Mouse (Mus musculus) thymus, postnatal 0 days (tissue): Measurements from ENCODE around the gene Lamp5. TPM values are rescaled to one million over a fixed set of nuclear protein-coding genes. Genes with fewer than 3 reads are reported as not detected.

Experiments used
- DNase-seq: peaks from one replicate; pipeline ENCODE4 v3.0.0-alpha.2; 2015; ENCODE audit warnings: low spot score
- polyA plus RNA-seq: library from polyadenylated mRNA; unstranded; fragments of >200 nt; fragmentation: Nextera tagmentation; extraction: Ambion mirVana; gene quantifications from 2 replicates; pipeline ENCODE4 v1.2.1, GENCODE M21; 2015

Gene Lamp5
- polyA plus RNA-seq = not detected in 2 replicates

DNA sequence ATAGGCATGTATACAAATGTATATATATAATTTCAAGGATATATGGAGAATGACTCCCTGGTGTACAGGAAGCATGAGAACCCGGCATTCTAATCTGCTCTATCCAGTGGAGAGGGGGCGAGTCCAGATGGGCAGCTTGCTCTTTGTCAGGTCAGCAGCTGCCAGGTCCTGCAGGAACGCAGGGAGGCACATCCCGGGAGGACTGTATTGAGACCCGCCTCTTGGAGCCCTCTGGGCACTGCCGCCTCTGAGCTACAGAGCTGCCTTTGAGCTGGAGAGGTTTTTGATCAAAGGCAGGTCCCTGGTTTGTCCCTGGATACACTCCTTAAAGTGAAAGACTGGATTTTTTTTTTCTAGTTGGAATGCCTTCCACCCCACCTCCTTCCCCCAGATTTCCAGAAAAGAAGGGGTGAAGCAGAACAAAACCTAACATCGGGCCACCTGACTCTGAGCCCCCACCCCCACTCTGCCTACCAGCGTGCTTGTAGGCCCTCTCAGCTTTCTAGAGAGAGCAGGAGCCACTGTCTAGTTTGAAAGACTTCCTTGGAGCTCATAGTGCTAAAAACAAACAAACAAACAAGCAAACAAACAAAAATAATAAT is at the start of gene Lamp5:
Gene Lamp5, plus strand, starts transcription at position 552 of the 602 bp plus-strand sequence.
- DNase-seq = no peak

DNA sequence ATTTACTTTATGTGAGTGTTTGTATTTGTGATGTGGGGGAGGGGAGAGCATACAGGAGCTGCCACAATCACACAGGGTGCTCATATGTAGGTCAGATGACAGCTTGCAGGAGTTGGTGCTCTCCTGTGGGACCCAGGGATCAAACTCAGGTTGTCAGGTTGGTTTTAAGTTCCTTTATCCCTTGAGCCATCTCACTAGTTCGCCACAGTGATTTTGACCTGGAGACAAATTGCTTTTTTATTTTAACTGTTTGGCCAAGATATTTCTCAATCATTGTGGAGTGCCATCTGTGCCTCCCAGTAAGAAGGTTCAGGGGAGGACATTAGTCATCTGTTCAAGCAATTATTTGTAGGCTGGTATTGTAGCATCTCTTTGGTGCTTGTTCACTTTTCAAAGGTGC is 48.2 kb upstream of the Lamp5 start:
- no peak for DNase-seq

DNA sequence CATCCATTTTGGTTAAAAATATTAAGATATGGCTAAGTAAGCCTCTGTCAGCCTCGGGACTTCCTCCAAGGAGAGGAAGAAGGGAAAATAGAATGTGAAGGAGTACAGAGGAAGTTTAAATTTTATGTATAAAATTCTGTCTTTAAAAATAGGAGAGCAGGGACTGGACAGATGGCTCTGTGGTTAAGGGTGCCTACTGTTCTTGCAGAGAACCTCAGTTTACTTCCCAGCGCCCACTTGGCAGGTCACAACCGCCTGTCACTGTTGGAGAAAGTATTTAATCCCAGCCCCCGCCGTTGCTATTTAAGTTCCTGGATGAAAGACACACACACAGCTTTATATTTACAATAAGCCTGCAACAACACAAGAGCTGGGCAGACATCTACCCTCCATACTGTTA is 45.8 kb upstream of the Lamp5 start:
- no peak for DNase-seq

- DNase-seq = no peak
Observed at GRCm38 (mm10) chr2:136012759-136013158, 39.3 kb upstream of the Lamp5 start.

DNA sequence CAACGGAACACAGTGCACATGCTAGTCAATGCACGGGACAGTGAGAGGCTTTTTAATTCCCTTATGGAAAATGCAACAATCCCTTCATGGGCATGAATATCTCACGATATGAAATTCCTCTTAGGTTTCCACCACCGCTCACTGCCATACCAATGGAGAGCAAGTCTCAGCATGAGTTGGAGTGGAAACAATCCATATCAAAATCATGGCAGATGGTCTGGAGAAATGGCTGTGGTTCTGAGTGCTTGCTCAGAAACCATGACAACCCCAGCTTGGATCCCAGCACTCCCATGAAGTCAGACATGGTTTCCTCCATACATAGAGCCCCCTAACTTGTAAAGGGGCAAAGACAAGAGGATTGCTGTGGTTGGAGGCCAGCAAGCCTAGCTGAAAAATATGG is 3.6 kb upstream of the Lamp5 start:
- DNase-seq = no peak

GRCm38 (mm10) chr2:136050793-136051615 is 1.0 kb upstream of the Lamp5 start:
- no peak for DNase-seq

- DNase-seq = no peak
Observed at GRCm38 (mm10) chr2:136057861-136058331, 5.9 kb downstream of the Lamp5 start.

DNA sequence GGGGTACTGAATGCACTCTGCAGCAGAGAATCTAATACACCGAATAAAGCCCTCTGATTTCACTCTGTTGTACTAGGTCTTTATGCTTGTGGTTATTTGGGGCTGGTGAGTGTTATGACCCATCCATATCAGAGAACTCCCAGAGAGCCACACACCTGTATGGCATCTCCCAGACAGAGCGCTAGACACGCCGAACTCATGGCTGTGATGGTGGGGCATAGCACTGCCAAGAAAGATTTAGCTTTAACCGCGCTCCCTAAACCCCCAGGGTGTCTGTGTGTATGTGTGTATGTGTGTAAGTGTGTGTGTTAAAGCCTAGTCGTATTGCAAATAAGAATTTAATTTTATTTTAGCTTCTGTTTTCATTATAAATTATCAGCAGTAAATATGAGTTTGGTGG is 6.4 kb downstream of the Lamp5 start:
- no peak for DNase-seq

DNA sequence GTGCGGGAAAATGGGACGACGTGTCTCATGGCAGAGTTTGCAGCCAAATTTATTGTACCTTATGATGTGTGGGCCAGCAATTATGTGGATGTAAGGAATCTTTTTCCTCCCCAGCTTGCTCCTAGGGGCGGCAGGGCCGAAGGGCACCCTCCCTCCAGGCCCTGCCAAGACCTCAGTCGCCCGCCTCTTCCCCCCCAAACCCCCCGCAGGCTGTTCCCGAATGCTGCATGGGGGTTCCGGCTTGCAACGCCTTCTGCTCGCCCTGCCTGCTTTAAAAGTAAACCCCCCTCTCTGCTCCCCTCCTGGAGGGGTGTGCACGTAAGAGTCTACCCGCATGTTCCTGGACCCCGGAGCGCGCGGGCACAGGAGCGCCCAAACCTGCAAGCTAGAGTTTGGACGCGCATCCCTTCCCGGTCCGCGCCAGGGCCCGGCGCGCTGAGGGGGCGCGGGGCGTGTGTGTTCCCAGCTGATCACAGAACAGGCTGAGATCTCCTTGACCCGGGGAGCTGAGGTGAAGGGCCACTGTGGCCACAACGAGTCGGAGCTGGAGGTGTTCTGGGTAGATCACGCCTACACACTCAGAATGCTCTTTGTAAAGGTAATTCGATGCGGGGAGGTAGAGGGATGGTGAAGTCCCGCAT is 7.1 kb downstream of the Lamp5 start:
- DNase-seq = no peak

- DNase-seq = no peak
Observed at GRCm38 (mm10) chr2:136064356-136064755, 12.3 kb downstream of the Lamp5 start.

DNA sequence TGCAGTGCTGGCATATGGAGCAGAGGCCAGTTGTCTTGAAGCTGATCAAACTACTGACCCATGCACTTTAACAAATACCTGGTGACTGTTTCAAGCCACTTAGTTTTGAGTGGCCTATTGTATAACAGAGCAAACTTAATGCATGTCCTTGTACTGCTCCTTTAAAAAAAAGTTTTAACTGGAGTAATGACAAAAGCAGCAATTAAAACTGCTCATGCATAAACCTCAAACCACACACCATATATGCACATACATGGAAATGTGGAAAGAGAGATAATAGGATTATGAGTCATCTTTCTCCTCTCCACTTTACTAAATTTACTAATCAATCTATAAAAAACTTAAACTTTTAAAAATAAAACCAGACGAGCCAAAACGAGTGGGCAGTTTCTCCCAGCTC is 43.9 kb downstream of the Lamp5 start:
- no peak for DNase-seq

DNA sequence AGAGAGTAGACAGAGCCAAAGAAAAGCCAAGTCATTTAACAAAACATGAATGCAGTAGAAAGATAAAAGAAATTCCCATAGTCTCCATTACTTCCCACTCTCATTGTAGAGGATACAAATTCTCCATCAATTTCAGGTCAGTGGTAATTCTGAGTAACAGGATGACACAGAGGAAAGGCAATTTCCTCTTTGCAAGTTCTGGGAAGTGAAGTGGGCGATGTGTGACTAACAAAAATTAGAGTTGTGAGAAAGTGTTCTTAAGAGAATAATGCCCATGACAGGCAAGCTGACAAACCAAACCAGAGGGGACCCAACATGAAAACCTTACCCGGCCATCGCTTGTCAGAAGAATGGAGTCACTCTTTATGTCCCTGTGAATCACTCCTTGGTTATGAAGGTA is 45.1 kb downstream of the Lamp5 start:
- no peak for DNase-seq

GRCm38 (mm10) chr2:136107597-136107996 is 55.6 kb downstream of the Lamp5 start:
- no peak for DNase-seq

DNA sequence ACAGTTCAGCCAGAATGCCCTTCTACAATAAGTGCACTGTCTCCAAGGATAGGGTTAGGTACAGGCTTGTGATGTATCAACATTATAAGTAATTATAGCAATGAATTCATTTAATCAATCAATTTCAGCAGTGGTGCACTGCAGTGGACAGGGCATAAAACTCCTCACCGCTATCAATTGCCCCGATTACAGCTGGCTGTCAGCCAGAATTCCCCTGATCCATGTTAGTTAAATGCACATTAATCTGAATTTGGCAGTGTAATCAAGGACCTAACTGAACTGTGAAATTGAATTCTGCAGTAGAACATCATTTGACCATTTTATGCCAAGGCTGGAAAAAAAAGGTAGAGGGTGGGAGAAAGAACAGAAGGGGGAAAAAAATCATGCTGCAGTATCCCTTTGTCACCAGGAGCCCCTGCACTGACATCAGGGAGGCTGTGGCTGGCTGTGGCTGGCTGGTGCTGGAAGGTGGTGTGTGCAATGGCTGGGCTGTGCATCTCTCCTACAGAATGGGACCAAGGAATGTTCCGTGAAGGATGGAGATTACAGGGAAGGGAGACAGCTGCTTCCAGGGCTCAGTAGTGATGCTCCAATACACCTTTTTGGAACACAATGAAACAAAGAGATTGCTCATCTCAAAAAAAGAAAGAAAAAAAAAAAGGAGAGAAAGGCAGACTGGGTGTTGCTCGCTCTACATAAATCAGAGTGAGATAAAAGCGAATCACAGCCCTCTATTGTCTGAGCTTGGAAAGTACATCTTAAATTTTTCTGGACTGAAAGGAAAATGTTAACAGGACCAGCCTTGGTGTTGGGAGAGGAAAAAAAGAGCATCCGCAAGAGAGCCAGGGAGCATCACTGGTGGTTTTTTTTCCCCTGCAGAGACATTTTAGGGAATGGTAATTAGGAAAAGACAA is 56.3 kb downstream of the Lamp5 start:
- no peak for DNase-seq

DNA sequence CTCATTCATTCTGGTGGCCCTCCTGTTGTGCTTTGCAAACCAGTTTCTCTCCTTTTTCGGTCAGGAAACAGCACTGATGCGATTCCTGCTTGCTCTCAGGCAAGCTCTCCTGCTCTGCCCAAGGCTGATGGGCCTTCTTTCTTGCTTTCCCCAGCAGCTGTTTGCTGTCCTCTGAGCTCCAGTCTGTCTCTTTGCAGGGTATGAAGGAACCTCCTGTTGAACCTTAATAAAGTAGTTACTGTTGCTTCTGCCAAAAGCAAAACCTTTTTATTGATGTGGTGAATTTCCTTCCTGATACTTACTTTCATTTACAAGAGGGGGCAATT is 57.0 kb downstream of the Lamp5 start:
- no peak for DNase-seq

GRCm38 (mm10) chr2:136113374-136113773 is 61.3 kb downstream of the Lamp5 start:
- no peak for DNase-seq

DNA sequence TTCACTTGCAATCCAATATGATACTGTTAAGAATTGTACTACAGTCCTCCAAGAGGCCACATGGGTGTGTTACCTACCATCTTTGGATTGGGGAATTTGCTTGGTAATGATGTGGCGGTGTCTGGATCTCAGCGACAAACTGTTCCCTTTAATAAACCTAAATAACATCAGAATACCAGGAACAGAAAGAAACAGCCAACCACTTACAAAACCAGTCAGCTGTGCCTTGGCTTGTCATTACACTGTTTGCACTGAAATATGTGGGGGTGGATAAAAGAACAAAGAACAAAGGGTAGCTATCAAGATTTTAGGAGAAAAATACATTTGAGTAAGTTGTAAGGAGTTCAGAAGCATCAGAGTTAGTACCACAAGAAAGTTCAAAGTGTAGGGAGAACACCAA is 66.0 kb downstream of the Lamp5 start:
- no peak for DNase-seq
